In the genomic region with DNA sequence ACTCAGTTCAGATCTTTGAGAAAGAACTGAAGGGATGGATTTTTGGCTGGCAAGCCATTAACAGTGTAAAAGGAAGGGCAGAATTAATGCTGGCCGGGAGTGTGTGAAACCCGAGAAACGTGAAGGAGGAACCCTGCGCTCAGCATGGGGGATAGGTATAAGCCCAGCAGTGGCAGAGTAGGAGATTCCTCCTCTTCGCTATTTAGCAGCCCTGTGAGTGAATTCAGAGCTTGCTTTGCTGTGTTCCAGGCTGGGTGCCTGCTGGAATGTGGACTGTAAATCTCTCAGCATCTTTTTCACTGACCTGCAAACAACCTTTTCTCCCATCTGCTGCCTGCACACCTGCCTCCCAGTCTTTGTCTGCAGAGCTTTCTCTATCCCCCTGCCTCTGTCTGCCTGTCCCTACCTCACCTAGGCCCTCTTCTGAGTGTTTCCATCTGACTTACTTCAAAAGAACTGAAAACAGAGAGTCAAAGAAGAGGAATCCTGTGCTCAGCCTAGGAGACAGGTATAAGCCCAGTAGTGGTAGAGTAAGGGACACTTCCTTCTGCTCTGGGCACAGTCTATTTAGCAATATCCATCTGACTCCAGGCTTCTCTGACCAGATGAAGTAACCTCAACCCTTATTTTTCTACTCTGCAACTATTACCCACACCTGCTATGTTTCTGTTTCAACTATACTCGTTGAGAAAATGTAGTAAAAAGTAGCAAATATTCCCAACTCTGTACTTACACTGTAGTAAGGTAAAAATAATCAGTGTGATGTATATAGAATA, we compare ENCODE assay signal across 15 mouse cellular contexts.
DNase-seq lines count a peak whose midpoint lies in the region; ATAC-seq and TF ChIP-seq lines count a peak whose summit lies in the region.
"Had no signal": no experiment of that assay in that cellular context is flagged by ENCODE, and none has a peak within 500 bp of the region (broad histone marks: within the 10 kb centered on the region; RNA-seq: fewer than 3 reads in every experiment).

No protein-coding gene starts in this region.

- no peak for TF ChIP-seq CTCF in lung, embryonic 14.5 days (IDR thresholded peaks at IDR 0.05; ENCODE audit: low read depth)

- no peaks in the 10 kb centered on the region for H3K36me3 ChIP-seq in lung, embryonic 14.5 days (ENCODE audit: insufficient read depth)
- H3K36me3 ChIP-seq: hindbrain, embryonic 15.5 days had no signal

- no peak overlapping the region for H3K27ac ChIP-seq in lung, embryonic 14.5 days (ENCODE audit: low read depth)
- H3K27ac ChIP-seq: forebrain, embryonic 13.5 days; hindbrain, embryonic 15.5 days had no signal

- H3K4me3 ChIP-seq in lung, embryonic 14.5 days (ENCODE audit: low read depth, low read length) = no peak overlapping the region
- H3K4me3 ChIP-seq: forebrain, embryonic 13.5 days; hindbrain, embryonic 15.5 days had no signal

- 28% methylated on average over 6 of the region's 6 CpGs for WGBS in lung, embryonic 14.5 days

- no peak overlapping the region for H3K9ac ChIP-seq in lung, embryonic 14.5 days
- H3K9ac ChIP-seq: forebrain, embryonic 13.5 days; hindbrain, embryonic 15.5 days had no signal

- no peaks in the 10 kb centered on the region for H3K9me3 ChIP-seq in lung, embryonic 14.5 days (ENCODE audit: low read depth, low read length)
- H3K9me3 ChIP-seq: forebrain, embryonic 13.5 days; hindbrain, embryonic 15.5 days had no signal

- H3K4me2 ChIP-seq in lung, embryonic 14.5 days = no peak overlapping the region
- H3K4me2 ChIP-seq: forebrain, embryonic 13.5 days; hindbrain, embryonic 15.5 days; midbrain, embryonic 11.5 days had no signal

- ATAC-seq in lung, embryonic 14.5 days (ENCODE audit: insufficient read depth) = no peak
- ATAC-seq in granulocyte monocyte progenitor cell, adult 5-6 weeks (replicated peaks; ENCODE audit: poor library complexity, severe bottlenecking) = peak; percentile 87
- ATAC-seq: activated CD4-positive, CD25-positive, alpha-beta regulatory T cell, adult 4 months; forebrain, embryonic 13.5 days had no signal

- no peaks in the 10 kb centered on the region for H3K4me1 ChIP-seq in lung, embryonic 14.5 days (ENCODE audit: insufficient read depth)

- peak; percentile 11 for DNase-seq in cerebellum, postnatal 14 days
- DNase-seq in cerebellum, adult 11 months = no peak
- peak; percentile 36 for DNase-seq in lung, embryonic 14.5 days
- no peak for DNase-seq in lung, adult 18-20 months
- peak; percentile 12 for DNase-seq in yolk sac, embryonic 10.5 days (ENCODE audit: low spot score)
- no peak for DNase-seq in gastrocnemius, adult 8-10 months (ENCODE audit: low spot score in 2 of 2)
- no peak for DNase-seq in layer of hippocampus, adult 9-10 months (ENCODE audit: low spot score)
- DNase-seq: kidney, postnatal 10 days; liver; spleen, adult 18-20 months had no signal

- no peaks in the 10 kb centered on the region for H3K27me3 ChIP-seq in lung, embryonic 14.5 days (ENCODE audit: insufficient read depth, low read length)
- H3K27me3 ChIP-seq: forebrain, embryonic 13.5 days; hindbrain, embryonic 15.5 days had no signal

Comparison
In these comparisons a context has a peak if more than half of its experiments do, and no peak if none do; other contexts are left out.
1. DNase-seq: peak in cerebellum, postnatal 14 days (2 of 2), lung, embryonic 14.5 days (single experiment) and yolk sac, embryonic 10.5 days (single experiment); none in cerebellum, adult 11 months (single experiment), lung, adult 18-20 months (0 of 2), gastrocnemius, adult 8-10 months (0 of 2) and layer of hippocampus, adult 9-10 months (single experiment).